Mouse (Mus musculus): ENCODE data around the gene Sdsl.

DNA sequence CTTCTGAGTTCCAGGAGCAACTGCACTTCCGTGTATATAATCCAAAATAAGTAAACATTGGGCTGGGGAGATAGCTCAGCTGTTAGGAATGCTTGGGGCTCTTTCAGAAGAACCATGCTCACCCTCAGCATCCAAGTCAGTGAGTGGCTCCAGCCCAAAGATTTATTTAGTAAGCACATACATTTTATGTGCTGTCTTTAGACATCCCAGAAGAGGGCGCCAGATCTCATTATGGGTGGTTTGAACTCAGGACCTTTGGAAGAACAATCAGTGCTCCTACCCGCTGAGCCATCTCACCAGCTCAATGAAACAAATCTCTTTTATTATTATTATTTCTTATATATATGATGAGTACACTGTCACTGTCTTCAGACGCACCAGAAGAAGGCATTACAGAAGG is 6.9 kb upstream of the Sdsl start:
- TF ChIP-seq CTCF (IDR thresholded peaks at IDR 0.05; ENCODE audit: insufficient read depth, low read depth, low read length) (no peak), POLR2A (IDR thresholded peaks at IDR 0.05; ENCODE audit: insufficient read depth, low read depth, low read length) (no peak)

All from olfactory bulb, adult 2 months (tissue).